Mouse (Mus musculus): ENCODE results near the gene Dnah7a.
"Not testable (repeated sequence)": the region's sequence is repeated elsewhere in the genome, so short reads cannot be mapped to it uniquely, and the experiment has no call there.

The Dnah7a gene

DNA sequence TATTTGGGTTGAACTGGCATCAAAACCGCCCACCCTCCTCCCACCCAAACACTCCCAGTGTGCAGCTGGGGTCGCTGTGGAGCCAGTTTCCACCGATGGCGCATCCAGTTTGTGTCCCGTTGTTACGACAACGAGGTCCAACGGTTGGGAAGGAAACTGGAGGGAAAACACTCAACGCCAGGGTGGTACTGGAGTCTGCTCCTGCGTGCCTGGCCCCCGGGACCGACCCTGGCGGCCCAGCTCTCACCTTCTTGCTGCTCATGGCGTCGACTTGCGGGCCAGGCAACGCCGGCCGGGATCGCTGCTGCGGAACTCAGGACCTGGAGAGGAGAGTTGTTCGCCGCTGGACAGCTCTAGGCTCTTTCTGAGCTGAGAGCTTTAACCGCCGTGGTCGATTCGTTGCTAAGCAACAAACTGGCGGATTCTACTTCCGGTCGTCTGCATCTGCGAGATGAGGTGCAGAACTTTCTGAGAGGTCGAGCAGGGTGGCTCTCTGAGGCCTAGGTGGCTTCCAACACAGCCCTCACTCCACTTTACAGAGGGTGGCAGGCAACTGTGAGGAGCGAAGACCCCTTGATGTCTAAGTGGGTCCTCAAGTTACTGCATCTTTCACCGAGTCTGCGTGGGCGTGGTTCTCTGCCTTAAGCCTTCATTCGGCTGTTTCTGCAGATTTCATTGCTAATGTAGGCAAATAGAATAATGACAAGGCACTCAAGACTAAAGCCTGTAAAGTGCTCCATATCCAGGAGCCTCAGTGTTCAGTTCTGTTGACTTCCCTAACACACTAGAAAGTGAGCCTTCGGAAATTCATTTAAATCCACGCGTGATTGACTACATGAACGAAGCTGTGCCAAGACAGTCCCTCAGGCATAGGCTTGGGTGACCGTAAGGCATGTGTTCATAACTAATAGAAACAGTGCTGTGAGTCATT is at the start of gene Dnah7a:
Dnah7a (minus strand) TSS at position 354 of the 931 bp plus-strand sequence.
- CTCF ChIA-PET = interaction anchor here (0.6 kb wide), 1 partner anchor 1302 kb away, joined by 3 read pairs; no protein-coding TSS in a partner anchor

DNA sequence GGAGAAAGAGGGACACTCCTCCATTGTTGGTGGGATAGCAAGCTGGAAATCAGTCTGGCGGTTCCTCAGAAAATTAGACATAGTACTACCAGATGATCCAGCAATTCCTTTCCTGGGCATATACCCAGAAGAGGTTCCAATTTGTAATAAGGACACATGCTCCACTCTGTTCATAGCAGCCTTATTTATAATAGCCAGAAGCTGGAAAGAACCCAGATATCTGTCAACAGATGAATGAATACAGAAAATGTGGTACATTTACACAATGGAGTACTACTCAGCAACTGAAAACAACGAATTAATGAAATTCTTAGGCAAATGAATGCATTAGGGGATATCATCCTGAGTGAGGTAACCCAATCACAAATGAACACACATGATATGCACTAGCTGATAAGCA is 46.9 kb upstream of the Dnah7a start:
- CTCF ChIA-PET = not testable (repeated sequence)

DNA sequence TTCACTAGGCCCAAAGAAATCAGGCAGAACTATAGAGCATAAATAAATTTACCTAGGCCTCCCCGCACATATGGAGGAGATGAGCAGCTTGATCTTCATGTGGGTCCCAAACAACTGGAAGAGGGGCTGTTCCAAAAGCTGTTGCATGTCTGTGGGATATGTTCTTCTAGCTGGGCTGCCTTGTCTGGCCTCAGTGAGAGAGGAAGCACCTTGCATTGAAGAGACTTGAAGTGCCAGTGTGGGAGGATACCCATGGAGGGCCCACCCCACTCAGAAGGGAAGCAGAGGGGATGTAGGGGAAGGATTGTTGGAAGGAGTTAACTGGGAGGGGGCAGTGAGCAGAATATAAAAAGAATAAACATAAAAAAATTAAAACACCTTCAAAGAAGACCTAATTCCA is 44.6 kb upstream of the Dnah7a start:
- CTCF ChIA-PET = no interaction called here

DNA sequence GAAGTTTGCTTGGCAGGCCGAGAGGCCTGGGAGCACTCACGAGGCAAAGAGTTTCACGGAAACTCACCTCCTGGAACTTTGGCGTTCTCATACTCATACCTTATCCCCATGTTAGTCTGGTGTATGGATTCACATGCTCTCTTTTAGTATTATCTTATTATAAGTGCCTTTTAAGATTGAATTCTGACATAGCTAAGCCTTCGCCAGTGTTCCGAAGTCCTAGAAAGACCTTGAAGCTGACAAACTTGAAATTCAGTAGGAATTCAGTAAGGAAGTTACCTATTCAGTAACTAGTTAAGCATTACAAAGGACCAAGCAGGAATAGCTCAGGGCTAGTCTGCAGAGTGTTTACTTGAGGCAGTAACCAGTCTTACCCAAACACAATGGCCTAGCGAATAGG is 44.1 kb upstream of the Dnah7a start:
- CTCF ChIA-PET = not testable (repeated sequence)

DNA sequence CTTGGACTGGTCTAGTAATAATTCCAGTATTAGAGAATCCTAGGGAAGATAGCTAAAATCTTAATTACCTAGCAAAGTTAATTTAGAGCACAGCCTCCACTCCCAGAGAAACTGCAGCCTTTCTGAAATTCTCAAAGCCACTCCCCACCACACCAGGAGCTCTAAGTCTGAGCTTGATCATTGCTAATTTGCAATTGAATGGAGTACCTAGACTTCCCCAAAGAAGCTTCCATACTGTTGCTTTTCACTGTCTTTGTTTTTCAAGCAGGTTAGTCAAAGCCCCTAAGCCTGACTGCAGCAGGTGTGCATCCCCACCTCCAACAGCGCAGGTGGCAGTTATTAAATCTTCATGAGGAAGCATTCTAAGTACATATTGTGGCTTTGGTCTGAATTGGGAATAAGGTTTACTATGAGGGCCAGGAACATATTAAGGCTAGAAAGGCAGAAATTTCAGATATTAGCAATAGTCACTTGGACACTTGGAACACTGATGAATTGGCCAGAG is 43.3 kb upstream of the Dnah7a start:
- CTCF ChIA-PET = not testable (repeated sequence)

DNA sequence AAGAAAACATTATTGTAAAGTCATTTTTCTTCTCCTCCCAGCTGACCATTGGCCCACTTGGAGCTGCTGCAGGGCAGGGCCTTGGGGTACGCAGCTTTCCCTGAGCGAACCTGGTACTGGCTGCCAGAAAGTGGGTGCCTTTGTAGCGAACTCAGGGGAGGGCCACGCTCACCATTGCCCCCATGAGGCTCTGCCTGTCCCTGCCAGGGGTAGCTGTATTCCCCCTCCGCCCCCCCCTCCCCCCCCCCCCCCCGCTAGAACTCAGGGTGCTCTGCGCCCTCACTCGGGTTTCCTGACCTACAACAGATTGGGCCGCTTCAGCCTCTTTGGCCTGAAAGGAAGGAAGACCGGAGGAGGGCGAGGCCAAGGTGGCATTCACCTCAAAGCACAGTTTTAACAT is 42.0 kb upstream of the Dnah7a start:
- CTCF ChIA-PET = no interaction called here

DNA sequence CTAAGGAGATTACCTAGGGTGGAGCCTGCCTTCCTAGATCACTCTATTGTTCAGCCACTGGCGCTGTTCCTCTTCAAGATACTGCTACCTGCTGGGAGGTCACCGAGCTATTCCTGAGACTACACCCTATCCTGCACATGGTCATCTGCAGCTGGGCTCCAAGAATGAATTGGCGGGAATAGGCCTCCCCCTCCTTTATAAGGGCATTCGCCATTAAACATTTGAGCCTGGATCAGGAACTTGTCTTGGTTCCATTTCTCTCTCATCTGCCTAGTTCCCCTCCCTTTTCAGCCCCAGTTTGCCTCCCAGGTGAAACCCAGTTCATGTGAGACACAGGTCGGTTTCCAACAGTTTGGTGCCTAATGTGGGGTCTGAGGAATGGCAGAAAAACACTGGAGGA is 39.4 kb upstream of the Dnah7a start:
- CTCF ChIA-PET = no interaction called here

DNA sequence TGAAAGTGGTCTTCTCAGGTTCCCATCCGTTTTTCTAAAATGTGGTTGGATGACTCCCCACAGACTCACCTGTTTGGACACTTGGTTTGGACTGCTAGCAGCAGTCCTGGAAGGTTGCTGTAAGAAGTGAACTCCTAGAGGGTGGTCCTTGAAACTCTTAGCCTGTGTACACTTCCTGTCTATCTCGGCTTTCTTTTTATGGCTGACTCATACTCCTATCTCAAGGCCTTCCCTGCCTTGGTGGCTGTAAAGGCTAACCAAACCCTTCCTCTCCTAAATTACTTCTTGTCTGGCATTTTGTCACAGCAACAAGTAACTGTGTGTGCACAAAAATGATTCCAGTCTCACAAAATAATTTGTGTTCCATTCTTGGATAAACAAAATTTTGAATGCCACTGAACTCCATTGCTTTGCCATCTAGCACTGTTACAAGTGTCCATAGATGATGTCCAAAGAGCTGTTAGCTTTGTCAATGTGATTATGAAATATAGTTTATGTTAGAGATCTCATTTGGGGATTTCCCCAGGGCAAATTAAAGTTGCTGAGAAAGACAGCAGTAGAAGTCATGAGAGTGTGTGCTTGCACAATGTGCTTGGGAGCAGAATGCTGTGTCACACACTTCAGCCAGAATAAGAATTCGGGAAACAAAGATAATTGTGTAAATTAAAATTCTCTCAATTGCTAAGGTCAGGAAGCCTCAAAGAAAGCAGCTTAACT is 35.3 kb upstream of the Dnah7a start:
- CTCF ChIA-PET = no interaction called here

DNA sequence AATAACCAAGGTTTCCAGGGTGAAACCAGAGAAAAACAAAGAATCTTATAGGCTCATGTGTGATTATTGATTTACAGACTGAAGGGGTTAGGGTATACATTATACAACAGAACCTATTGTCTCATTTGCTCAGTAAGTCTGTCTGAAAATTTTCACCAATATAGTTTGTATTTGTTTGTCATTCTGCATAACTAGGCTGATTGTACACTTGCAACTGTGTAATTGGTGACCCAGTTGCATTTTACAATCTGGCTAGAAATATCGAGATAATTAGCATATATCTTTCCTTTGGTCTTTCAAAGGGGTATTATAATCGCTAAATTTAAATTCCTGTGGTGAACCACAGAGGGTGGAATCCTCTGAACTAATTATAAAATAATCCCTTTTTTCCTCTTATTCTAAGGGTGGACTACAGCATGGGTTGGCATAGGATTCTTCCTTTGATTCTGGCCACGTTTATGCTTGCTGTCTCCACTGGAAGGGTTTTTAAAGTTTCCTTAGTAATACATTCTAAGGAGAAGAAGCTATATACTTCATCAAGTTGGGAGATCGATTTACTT is 34.3 kb upstream of the Dnah7a start:
- CTCF ChIA-PET = no interaction called here

DNA sequence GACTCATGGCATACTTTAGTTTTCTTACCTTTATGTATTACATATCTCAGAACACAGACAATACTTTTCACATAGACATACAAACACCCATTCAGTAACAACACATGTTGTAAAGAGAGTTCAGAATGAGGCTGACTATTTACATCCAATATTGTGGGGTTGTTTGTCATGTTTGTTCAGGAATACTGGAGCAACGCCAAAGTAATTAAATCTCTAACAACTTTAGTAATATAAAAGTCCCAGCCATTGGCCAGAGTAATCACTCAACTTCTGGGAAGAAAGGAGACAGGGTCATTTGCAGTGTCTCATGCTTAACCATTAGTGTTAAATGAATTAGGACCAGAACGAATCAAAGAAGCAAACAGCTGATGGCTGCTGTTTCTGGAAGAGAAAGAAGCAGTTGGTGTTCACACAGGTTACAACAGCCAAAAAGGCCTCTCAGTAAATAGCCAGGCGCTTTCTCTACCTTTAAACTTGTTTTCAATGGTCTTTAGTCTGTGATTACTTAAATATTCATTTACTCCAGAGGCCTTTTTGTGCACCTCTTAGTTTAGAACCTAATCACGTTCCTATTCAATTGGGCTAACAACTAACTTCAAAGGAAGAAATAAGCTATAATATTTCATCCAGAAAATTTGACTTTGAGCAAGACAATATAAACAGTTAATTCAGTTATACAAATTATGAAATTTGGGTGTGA is 33.6 kb upstream of the Dnah7a start:
- CTCF ChIA-PET = not testable (repeated sequence)

DNA sequence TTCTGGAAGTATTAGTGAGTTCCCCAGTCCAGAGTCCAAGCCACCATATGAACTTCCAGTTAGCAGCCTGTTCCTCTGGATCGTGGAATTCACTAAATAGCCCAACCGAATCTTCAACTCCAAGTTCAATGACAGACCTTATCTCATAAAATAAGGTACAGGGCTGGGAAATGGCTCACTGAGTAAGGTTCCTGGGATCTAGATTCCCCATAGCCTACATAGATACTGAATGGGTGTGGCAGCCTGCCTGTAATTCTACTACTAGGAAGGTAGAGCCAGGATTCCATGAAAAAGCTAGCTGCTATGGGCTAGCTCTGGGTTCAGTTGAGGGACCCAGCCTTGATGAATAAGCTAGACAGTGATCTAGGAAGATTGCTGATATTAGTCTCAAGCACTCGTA is 30.0 kb upstream of the Dnah7a start:
- CTCF ChIA-PET = no interaction called here

DNA sequence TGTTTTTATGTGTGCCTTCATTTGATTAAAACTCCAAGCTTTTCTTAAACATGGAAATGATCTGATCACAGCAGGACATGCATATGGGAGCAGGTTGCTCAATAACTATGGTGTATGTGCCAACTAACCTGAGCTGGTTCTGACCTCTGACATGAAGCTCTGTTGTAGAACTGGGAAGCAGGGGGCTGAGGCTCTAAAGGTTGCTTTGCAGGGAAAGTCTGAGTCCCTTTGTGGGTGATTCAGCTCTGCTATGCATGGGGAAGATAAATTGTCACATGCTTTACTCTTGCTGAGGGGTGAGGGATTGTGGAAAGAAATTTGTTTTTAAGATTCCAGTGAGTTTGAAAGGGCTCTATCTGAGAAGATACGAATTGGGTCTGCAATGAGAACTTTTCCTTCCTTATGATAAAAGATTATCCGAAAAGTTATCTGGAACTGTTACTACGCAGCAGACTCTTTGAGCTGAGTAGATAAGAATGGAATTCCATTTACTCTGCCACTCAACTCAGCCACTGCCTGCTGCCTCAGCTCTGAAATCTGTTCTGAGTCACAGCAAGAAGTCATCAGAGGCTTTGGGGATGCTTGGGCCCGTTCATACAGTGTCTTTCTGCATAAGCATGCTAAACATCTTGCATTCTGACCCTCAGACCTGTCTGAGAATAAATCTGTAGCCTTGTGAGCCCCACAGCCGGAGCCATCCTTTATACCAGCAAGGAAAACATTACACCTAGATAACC is 22.1 kb upstream of the Dnah7a start:
- CTCF ChIA-PET = no interaction called here

DNA sequence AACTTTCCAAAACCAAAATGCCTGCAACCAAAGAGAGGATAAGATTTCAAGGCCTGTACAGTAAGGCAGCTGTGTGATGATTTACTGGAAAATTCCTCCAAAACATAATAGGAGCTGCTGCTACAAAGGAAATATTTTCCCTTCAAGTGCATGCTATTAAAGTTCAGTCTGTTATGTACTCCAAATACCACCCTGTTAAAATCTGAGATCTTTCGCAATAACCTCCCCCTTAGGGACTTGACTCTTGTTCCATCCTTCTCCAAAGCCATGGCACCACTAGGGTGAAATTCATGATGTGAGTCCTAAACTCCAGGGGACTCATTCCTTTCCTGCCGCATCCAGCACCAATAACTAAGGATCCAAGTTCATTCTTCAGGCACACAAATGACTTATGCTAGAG is 20.3 kb upstream of the Dnah7a start:
- CTCF ChIA-PET = no interaction called here

DNA sequence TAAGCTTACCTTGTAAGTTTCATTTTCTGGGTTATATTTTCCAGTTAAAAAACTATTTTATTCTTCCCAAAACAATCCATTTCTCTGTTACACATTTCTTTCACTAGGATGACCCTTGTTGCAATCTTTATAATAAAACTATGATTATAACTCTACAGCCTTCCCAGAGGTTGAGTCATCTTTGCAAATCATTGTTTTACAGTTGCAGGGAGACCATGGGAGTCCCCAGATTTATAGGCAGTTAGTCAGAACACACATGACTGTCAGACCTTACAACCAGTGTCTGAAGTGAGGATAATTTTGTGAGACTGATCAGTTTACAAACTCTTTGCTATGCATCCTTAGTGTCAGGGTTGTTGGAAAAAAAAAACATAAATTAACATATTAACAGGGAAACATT is 14.8 kb upstream of the Dnah7a start:
- CTCF ChIA-PET = no interaction called here

DNA sequence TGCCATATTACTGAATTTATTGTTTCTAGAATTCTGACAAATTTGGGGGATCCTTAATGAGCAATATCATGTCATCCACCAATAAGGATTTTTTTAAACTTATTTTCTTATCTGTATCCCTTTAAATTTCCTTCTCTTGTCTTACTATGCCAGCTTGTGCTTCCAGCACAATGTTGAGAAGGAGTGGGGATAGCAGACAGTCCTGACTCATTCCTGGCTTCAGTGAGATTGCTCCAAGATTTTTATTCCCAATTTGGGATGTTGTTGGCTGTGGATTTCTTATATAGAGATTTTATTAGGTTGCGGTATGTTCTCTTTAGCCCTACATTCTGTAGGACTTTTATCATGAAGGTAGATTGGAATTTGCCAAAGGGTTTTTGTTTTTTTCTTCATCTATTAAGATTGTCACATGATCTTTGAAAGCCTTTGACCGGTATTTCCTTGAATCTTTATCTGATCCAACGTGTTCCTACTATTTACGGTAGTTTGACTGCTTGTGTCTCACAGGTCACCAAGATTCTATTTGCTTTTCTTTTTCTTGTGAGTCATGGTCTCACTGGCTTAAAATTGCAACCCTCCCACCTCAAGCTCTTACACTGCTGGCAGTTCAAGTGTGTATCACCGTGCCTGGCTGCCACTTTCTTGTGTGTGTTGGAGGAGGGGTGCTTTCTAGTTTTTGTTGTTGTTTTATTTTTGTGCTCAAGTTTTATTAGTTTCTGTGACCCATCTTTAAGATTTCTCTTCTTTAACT is 14.2 kb upstream of the Dnah7a start:
- CTCF ChIA-PET = no interaction called here

DNA sequence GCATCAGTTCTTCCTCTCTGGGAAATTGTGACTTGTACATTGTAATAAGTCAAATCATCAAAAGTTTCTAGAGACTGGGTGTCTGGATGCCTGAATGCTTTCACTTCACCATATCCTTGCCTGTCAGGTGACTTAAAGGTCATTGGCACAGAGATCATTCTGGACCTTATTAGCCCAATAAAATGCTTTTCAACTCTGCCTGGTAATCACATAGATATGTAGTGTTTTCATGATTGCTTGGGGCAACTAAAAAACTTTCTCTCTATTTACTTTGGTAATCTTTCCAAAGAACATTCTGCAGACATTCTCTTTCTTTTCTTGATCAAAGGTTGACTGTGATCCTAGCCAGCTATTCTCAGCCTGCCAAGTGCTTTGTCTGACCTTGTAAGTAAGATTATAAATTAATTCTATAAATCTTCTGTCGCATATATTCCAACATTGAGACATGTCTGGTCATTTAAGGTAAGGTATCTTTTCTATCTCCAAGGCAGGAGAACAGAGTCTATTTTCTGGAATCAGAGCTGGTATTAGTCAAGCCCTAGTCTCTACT is 9.5 kb upstream of the Dnah7a start:
- CTCF ChIA-PET = no interaction called here

DNA sequence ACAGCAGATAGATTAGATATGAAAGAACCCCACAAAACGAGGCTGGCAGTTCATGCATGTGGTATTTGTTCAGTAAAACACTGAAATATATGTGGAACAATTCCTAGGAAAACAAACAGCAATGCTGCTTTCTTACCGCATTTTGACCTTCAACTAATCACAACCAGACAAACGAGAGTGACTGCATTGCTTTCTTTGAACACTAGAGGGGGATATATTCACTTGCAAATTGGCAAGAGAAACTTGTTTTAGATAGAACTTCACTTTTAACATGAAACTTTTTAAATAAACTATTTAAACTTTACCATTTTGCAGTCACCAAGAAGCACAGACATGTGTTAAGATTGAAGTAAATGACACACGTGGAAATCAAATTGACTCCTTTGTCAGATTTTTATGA is 8.9 kb upstream of the Dnah7a start:
- CTCF ChIA-PET = no interaction called here

DNA sequence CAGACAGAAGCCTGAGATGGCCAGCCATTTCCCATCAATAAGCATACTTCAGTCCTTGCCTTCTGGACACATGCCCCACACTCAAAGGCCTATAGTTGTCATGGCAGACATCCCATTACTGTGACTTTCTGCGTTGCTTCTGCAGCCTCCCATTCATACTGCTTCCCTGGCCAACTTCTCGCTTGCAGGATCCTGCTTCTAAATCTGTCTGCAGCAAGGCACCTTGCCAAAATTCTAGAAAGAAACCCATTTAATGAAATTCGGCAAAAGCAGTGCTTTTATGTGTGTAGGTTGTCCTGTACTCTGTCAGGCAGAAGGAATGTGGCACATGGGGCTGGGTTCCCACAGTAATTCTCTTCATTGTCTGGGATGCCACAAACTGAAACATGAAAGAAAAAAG is 6.8 kb upstream of the Dnah7a start:
- CTCF ChIA-PET = interaction anchor here (0.7 kb wide), 1 partner anchor 41 kb away, joined by 4 read pairs; no protein-coding TSS in a partner anchor

DNA sequence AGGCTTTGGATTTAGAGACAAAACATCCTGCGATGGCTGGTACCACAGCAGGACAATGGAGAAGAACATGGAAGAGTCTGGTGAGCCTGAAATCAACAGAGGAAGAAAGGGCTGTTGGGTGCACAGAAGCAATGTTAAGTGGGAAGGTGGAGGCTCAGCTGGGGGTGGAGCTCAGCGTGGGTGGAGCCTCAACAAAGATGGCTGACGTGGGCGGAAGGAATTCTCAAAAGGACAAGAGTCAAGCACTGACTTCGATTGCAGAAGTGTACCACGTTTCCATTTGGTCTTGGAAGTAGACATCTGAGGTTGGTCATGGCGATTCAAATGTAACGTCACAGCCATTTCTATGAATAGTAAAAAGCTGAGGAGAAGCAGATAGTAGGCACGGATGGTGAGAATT is 4.5 kb upstream of the Dnah7a start:
- CTCF ChIA-PET = no interaction called here

DNA sequence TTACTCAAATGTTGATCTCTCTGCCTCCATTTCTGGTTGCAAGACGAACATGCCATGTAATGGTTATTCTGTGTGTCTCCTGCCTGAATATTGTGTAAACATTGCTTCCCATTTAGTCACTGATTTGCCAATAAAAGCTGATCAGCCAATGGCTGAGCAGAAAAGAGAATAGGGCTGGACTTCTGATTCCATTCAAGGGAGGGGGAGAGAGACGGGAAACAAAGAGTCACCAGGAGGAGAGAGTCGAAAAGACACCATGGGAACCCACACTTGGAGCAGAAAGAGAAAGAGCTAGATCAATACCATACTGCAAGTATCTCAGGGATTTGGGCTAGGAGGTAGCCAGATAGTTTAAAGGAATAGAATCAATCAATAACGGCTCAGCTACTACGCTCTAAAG is 3.0 kb upstream of the Dnah7a start:
- CTCF ChIA-PET = not testable (repeated sequence)
